8 mouse cellular contexts compared by ENCODE assay signal in genomic region chr3:40951365-40951764, GRCm38 (mm10). TPM values are rescaled to one million over a fixed set of nuclear protein-coding genes. Genes with fewer than 3 reads are reported as not detected.
DNase-seq lines count a peak whose midpoint lies in the region; ATAC-seq and TF ChIP-seq lines count a peak whose summit lies in the region.

No protein-coding gene starts in this region.

- no peak for ATAC-seq in embryonic facial prominence, embryonic 14.5 days (ENCODE audit: low read depth)
- ATAC-seq in intestine, embryonic 14.5 days (replicated peaks; ENCODE audit: low FRiP score, low TSS enrichment, low read depth), result no peak

- H3K4me3 ChIP-seq in ES-Bruce4 (ENCODE audit: low read depth, low read length), result peak overlapping the region; percentile 36; the same call in 1 of the 2 replicates
- peak overlapping the region; percentile 75 for H3K4me3 ChIP-seq in embryonic facial prominence, embryonic 14.5 days (ENCODE audit: low read depth, low read length)
- peak overlapping the region; percentile 61 for H3K4me3 ChIP-seq in intestine, embryonic 14.5 days (ENCODE audit: low read depth, low read length)

- no peak for TF ChIP-seq EP300 in ES-Bruce4 (IDR thresholded peaks at IDR 0.05; ENCODE audit: insufficient read depth, low read depth, low read length)

- peak overlapping the region; percentile 94; the same call in 1 of the 2 replicates for H3K9ac ChIP-seq in ES-Bruce4 (ENCODE audit: low read depth, poor library complexity, severe bottlenecking)
- peak overlapping the region; percentile 73; the same call in 1 of the 2 replicates for H3K9ac ChIP-seq in embryonic facial prominence, embryonic 14.5 days (ENCODE audit: low read depth, low read length)
- H3K9ac ChIP-seq in intestine, embryonic 14.5 days (ENCODE audit: low read length), result no peak overlapping the region

- peak overlapping the region; percentile 99 for H3K4me2 ChIP-seq in embryonic facial prominence, embryonic 14.5 days (ENCODE audit: low read depth, low read length)
- H3K4me2 ChIP-seq in intestine, embryonic 14.5 days (ENCODE audit: low read length), result peak overlapping the region; percentile 95

- intact Hi-C loops in heart, postnatal 25 days (cut with DNase I), result loop anchor here (5.0 to 10.0 kb wide), 3 partner anchors 204 to 793 kb away; partner anchors contain the start of genes D3Ertd751e and Sclt1
- intact Hi-C loops in left cerebral cortex, postnatal 14 days (cut with DNase I), result loop anchor here (5.0 kb wide), 1 partner anchor 131 kb away; the partner anchor contains the start of gene Pgrmc2

- no peak overlapping the region for H3K27ac ChIP-seq in ES-Bruce4 (ENCODE audit: insufficient read depth, low read length)
- H3K27ac ChIP-seq in embryonic facial prominence, embryonic 14.5 days (replicated peaks; ENCODE audit: low read depth, low read length), result no peak overlapping the region
- H3K27ac ChIP-seq in intestine, embryonic 14.5 days (ENCODE audit: low read depth), result no peak overlapping the region

- TF ChIP-seq POLR2A in ES-Bruce4 (IDR thresholded peaks at IDR 0.05; ENCODE audit: insufficient read depth, low read length), result no peak

- 10% methylated on average over 7 of the region's 7 CpGs for WGBS in embryonic facial prominence, embryonic 14.5 days
- 17% methylated on average over 7 of the region's 7 CpGs for WGBS in intestine, embryonic 14.5 days

- no peaks in the 10 kb centered on the region; the same call in 1 of the 2 replicates for H3K27me3 ChIP-seq in ES-Bruce4 (ENCODE audit: control insufficient read depth, insufficient read depth, low read length, poor library complexity, severe bottlenecking)
- peaks cover 18% of the 10 kb centered on the region for H3K27me3 ChIP-seq in embryonic facial prominence, embryonic 14.5 days (replicated peaks; ENCODE audit: control insufficient read depth, insufficient read depth, low read length)
- peaks cover 8% of the 10 kb centered on the region; the same call in 1 of the 2 replicates for H3K27me3 ChIP-seq in intestine, embryonic 14.5 days (replicated peaks; ENCODE audit: control insufficient read depth, insufficient read depth, low read length)

- peaks cover 5% of the 10 kb centered on the region for H3K4me1 ChIP-seq in ES-Bruce4 (ENCODE audit: control insufficient read depth, insufficient read depth, low read length)
- H3K4me1 ChIP-seq in embryonic facial prominence, embryonic 14.5 days (ENCODE audit: control insufficient read depth, insufficient read depth, low read length), result 0 out of 2 replicates have a peak, but pooled peaks cover 2% of the 10 kb centered on the region
- H3K4me1 ChIP-seq in intestine, embryonic 14.5 days (replicated peaks; ENCODE audit: control insufficient read depth, insufficient read depth, low read length), result peaks cover 7% of the 10 kb centered on the region; the same call in 1 of the 2 replicates

- TF ChIP-seq CTCF in ES-Bruce4 (IDR thresholded peaks at IDR 0.05; ENCODE audit: low read depth, low read length), result no peak

- H3K36me3 ChIP-seq in ES-Bruce4 (ENCODE audit: control insufficient read depth, insufficient read depth, low read length, poor library complexity, severe bottlenecking), result no peaks in the 10 kb centered on the region
- H3K36me3 ChIP-seq in embryonic facial prominence, embryonic 14.5 days (ENCODE audit: control insufficient read depth, insufficient read depth, low read length), result no peaks in the 10 kb centered on the region
- no peaks in the 10 kb centered on the region for H3K36me3 ChIP-seq in intestine, embryonic 14.5 days (ENCODE audit: control insufficient read depth, insufficient read depth, low read length)

- DNase-seq in heart, adult 18-20 months, result peak; percentile 4 to 43
- no peak for DNase-seq in heart, postnatal 25 days (ENCODE audit: low spot score)
- peak; percentile 21 for DNase-seq in embryonic facial prominence, embryonic 14.5 days (ENCODE audit: low spot score)
- DNase-seq in intestine, embryonic 14.5 days (ENCODE audit: low spot score), result peak; percentile 56
- DNase-seq in mesoderm, embryonic 11.5 days (ENCODE audit: low read depth, low spot score), result peak; percentile 30
- no peak for DNase-seq in gastrocnemius, postnatal 25 days
- DNase-seq in left cerebral cortex, postnatal 14 days (ENCODE audit: low spot score in 2 of 2), result no peak

- no peaks in the 10 kb centered on the region for H3K9me3 ChIP-seq in ES-Bruce4 (replicated peaks; ENCODE audit: control insufficient read depth, insufficient read depth, low read length, poor library complexity, severe bottlenecking)
- H3K9me3 ChIP-seq in embryonic facial prominence, embryonic 14.5 days (ENCODE audit: control insufficient read depth, low read length), result no peaks in the 10 kb centered on the region
- no peaks in the 10 kb centered on the region for H3K9me3 ChIP-seq in intestine, embryonic 14.5 days (ENCODE audit: control insufficient read depth, low read length)

RNA-seq across cellular contexts. Expression of gene Larp1b, which starts 1.7 kb away (rescaled TPM):
- total RNA-seq in heart, adult 18-20 months (2021), result 10 to 100 TPM; 62.0 to 64.2 TPM
- 10 to 100 TPM; 70.7 to 75.7 TPM for total RNA-seq in heart, postnatal 25 days (2021)
- 24.5 and 25.6 TPM in 2 replicates for polyA plus RNA-seq in ES-Bruce4 (2011; ENCODE audit: insufficient read depth, insufficient read length, low read depth, missing spikeins)
- polyA plus RNA-seq in embryonic facial prominence, embryonic 14.5 days (2014; fragmentation: Nextera tagmentation; extraction: Ambion mirVana), result 3.1 and 5.9 TPM in 2 replicates
- 6.2 and 6.3 TPM in 2 replicates for polyA plus RNA-seq in intestine, embryonic 14.5 days (2014; fragmentation: Nextera tagmentation; extraction: Ambion mirVana)
- 10 to 100 TPM; 60.3 to 69.2 TPM for total RNA-seq in gastrocnemius, postnatal 25 days (2021)
- 10 to 100 TPM; 21.6 to 21.9 TPM for total RNA-seq in left cerebral cortex, postnatal 14 days (2021)

RNA-seq across cellular contexts. Expression of gene 1700034I23Rik, which starts 49.0 kb away (rescaled TPM):
- total RNA-seq in heart, adult 18-20 months (2021), result under 1 TPM; 0.12 to 0.28 TPM
- not detected for total RNA-seq in heart, postnatal 25 days (2021)
- not detected in 2 replicates for polyA plus RNA-seq in ES-Bruce4 (2011; ENCODE audit: insufficient read depth, insufficient read length, low read depth, missing spikeins)
- polyA plus RNA-seq in embryonic facial prominence, embryonic 14.5 days (2014; fragmentation: Nextera tagmentation; extraction: Ambion mirVana), result 0.30 TPM in 1 of 2 replicates, not detected in the other
- 0.41 and 0.42 TPM in 2 replicates for polyA plus RNA-seq in intestine, embryonic 14.5 days (2014; fragmentation: Nextera tagmentation; extraction: Ambion mirVana)
- under 1 TPM; 0.11 to 0.15 TPM for total RNA-seq in gastrocnemius, postnatal 25 days (2021)
- under 1 TPM in 1 of 2 experiments, not detected in 1; 0.15 TPM for total RNA-seq in left cerebral cortex, postnatal 14 days (2021)

Comparison
In these comparisons a context has a peak if more than half of its experiments do, and no peak if none do; other contexts are left out.
1. DNase-seq: peak in heart, adult 18-20 months (2 of 2), embryonic facial prominence, embryonic 14.5 days (single experiment), intestine, embryonic 14.5 days (single experiment) and mesoderm, embryonic 11.5 days (single experiment); none in heart, postnatal 25 days (single experiment), gastrocnemius, postnatal 25 days (single experiment) and left cerebral cortex, postnatal 14 days (0 of 2).
2. Peak in every context shown above with its lines, with median percentiles within 50 percentile points of each other: H3K4me3 ChIP-seq.